Mouse (Mus musculus) thymus, postnatal 14 days (tissue): ENCODE results near the gene Cav2.

ENCODE experiments used
- DNase-seq: peaks from one replicate; pipeline ENCODE4 v3.0.0; 2021

Cav2 gene

GRCm38 (mm10) chr6:17280939-17281756, at the start of gene Cav2:
Gene Cav2 (plus strand): TSS chr6:17281185.
- peak; percentile 31 for DNase-seq

GRCm38 (mm10) chr6:17239693-17240092, 41.3 kb upstream of the Cav2 start:
- no peak for DNase-seq

- DNase-seq, result no peak
These were observed 40.0 kb upstream of the Cav2 start for GRCm38 (mm10) chr6:17241013-17241412.

- no peak for DNase-seq
These were observed 34.0 kb upstream of the Cav2 start for GRCm38 (mm10) chr6:17246959-17247358.

- no peak for DNase-seq
These were observed 33.3 kb upstream of the Cav2 start for GRCm38 (mm10) chr6:17247673-17248072.

- DNase-seq, result no peak
These were observed 32.7 kb upstream of the Cav2 start for GRCm38 (mm10) chr6:17248241-17248640.

- no peak for DNase-seq
These were observed 29.0 kb upstream of the Cav2 start for GRCm38 (mm10) chr6:17251958-17252357.

- no peak for DNase-seq
These were observed 22.8 kb upstream of the Cav2 start for GRCm38 (mm10) chr6:17258142-17258541.

- no peak for DNase-seq
These were observed 22.1 kb upstream of the Cav2 start for GRCm38 (mm10) chr6:17258911-17259310.

GRCm38 (mm10) chr6:17262786-17263185, 18.2 kb upstream of the Cav2 start:
- no peak for DNase-seq

- DNase-seq, result no peak
These were observed 15.9 kb upstream of the Cav2 start for GRCm38 (mm10) chr6:17265043-17265442.

GRCm38 (mm10) chr6:17266466-17266865, 14.5 kb upstream of the Cav2 start:
- DNase-seq, result no peak

- DNase-seq, result no peak
These were observed 2.6 kb upstream of the Cav2 start for GRCm38 (mm10) chr6:17278366-17278765.

- no peak for DNase-seq
These were observed 740 bp downstream of the Cav2 start for GRCm38 (mm10) chr6:17281757-17282092.

- DNase-seq, result peak; percentile 5
These were observed 1.2 kb downstream of the Cav2 start for GRCm38 (mm10) chr6:17282159-17282558.

- no peak for DNase-seq
These were observed 2.8 kb downstream of the Cav2 start for GRCm38 (mm10) chr6:17283834-17284233.

GRCm38 (mm10) chr6:17286381-17286780, 5.4 kb downstream of the Cav2 start:
- no peak for DNase-seq

GRCm38 (mm10) chr6:17295116-17295515, 14.1 kb downstream of the Cav2 start:
- DNase-seq, result no peak

- no peak for DNase-seq
These were observed 25.1 kb downstream of the Cav2 start, which contains the start of gene Cav1 for GRCm38 (mm10) chr6:17305954-17306601. Gene Cav1 (plus strand): TSS chr6:17306335.

- DNase-seq, result peak; percentile 3
These were observed 25.8 kb downstream of the Cav2 start for GRCm38 (mm10) chr6:17306602-17307325.

- peak; percentile 48 for DNase-seq
These were observed 26.6 kb downstream of the Cav2 start for GRCm38 (mm10) chr6:17307461-17308115.

- no peak for DNase-seq
These were observed 27.7 kb downstream of the Cav2 start for GRCm38 (mm10) chr6:17308661-17309060.

- DNase-seq, result no peak
These were observed 28.3 kb downstream of the Cav2 start for GRCm38 (mm10) chr6:17309260-17309659.
